Mouse (Mus musculus) left cerebral cortex, adult 2 months (tissue): ENCODE measurements at regions not wholly inside any gene's neighbourhood (a gene's known extent, or its start where the extent isn't known, plus 50 kb on each side); places are given as distances from the start of the nearest gene placed in this dataset.
A peak's percentile ranks its signal among the peaks of the same experiment; 100 is the strongest.

Source experiments
- DNase-seq, 2 experiments: peaks; one replicate each; pipeline ENCODE4 v3.0.0; 2021 to 2022; ENCODE audit warnings: low spot score in 2 of 2, mixed read lengths in 1 of 2; ENCODE audit errors: extremely low spot score in 1 of 2
- H3K27ac ChIP-seq: fragments of 200-600 bp; 2 replicates; pipeline ENCODE4 v1.8.1; 2022
- H3K4me3 ChIP-seq: fragments of 200-600 bp; 2 replicates; pipeline ENCODE4 v1.8.1; 2022
- CTCF ChIP-seq: fragments of 200-600 bp; IDR thresholded peaks from 2 replicates; pipeline ENCODE4 v1.8.1; 2022; ENCODE audit warnings: antibody characterized with exemption, mild to moderate bottlenecking, moderate library complexity
- intact Hi-C: fragments of 180-260 bp; cut with DNase I; formaldehyde crosslinking; loops from one replicate; pipeline ENCODE4 v1.15.1; 2025

GRCm38 (mm10) chr1:81587780-81588307 is 511.1 kb downstream of the Nyap2 start:
- intact Hi-C loops: no loop called here
- no peak for DNase-seq
- Histone ChIP-seq H3K4me3 (no peak overlapping the region), H3K27ac (no peak overlapping the region)
- no peak for TF ChIP-seq CTCF

- Histone ChIP-seq H3K4me3 (no peak overlapping the region), H3K27ac (no peak overlapping the region)
- no peak for DNase-seq
- peak; percentile 3; the same call in 1 of the 2 replicates for TF ChIP-seq CTCF
- intact Hi-C loops: no loop called here
Measured at GRCm38 (mm10) chr1:81591623-81592022, 514.9 kb downstream of the Nyap2 start.

GRCm38 (mm10) chr1:81593280-81594182 is 516.8 kb downstream of the Nyap2 start:
- no peak; the same call in 1 of the 2 replicates for TF ChIP-seq CTCF
- intact Hi-C loops: loop anchor here (2.0 kb wide), 1 partner anchor 697 kb away; the partner anchor contains the start of gene Irs1
- Histone ChIP-seq H3K4me3 (peak overlapping the region; percentile 53), H3K27ac (peak overlapping the region; percentile 75)
- DNase-seq: peak; percentile 31 to 62

- H3K27ac ChIP-seq: peak overlapping the region; percentile 75; the same call in 1 of the 2 replicates
- no peak for TF ChIP-seq CTCF
- H3K4me3 ChIP-seq: peak overlapping the region; percentile 53
- intact Hi-C loops: loop anchor here (2.0 kb wide), 1 partner anchor 697 kb away; the partner anchor contains the start of gene Irs1
- no peak for DNase-seq
Measured at GRCm38 (mm10) chr1:81594183-81594515, 517.4 kb downstream of the Nyap2 start.

- no peak for DNase-seq
- no peak overlapping the region for H3K27ac ChIP-seq
- intact Hi-C loops: loop anchor here (2.0 kb wide), 1 partner anchor 696 kb away; the partner anchor contains the start of gene Irs1
- no peak for TF ChIP-seq CTCF
- no peak overlapping the region for H3K4me3 ChIP-seq
Measured at GRCm38 (mm10) chr1:81594606-81595005, 517.9 kb downstream of the Nyap2 start.

GRCm38 (mm10) chr1:81608772-81609171 is 532.0 kb downstream of the Nyap2 start:
- intact Hi-C loops: no loop called here
- DNase-seq: no peak
- TF ChIP-seq CTCF: no peak

GRCm38 (mm10) chr1:81618880-81619279 is 542.1 kb downstream of the Nyap2 start:
- DNase-seq: no peak
- Histone ChIP-seq H3K4me3 (no peak overlapping the region), H3K27ac (no peak overlapping the region)
- intact Hi-C loops: no loop called here
- TF ChIP-seq CTCF: no peak

More at GRCm38 (mm10) chr1:81608772-81609171, 532.0 kb downstream of the Nyap2 start:
- Histone ChIP-seq H3K4me3 (no peak overlapping the region), H3K27ac (no peak overlapping the region)

- no peak for DNase-seq
- TF ChIP-seq CTCF: no peak
- intact Hi-C loops: no loop called here
- no peak overlapping the region for H3K4me3 ChIP-seq
- H3K27ac ChIP-seq: no peak overlapping the region
Measured at GRCm38 (mm10) chr1:81624141-81624540, 547.4 kb downstream of the Nyap2 start.

GRCm38 (mm10) chr1:81632704-81633103 is 556.0 kb downstream of the Nyap2 start:
- Histone ChIP-seq H3K4me3 (no peak overlapping the region), H3K27ac (no peak overlapping the region)
- no peak for DNase-seq
- TF ChIP-seq CTCF: no peak
- intact Hi-C loops: no loop called here

- DNase-seq: no peak
- no peak for TF ChIP-seq CTCF
- no peak overlapping the region for H3K27ac ChIP-seq
- H3K4me3 ChIP-seq: no peak overlapping the region
- intact Hi-C loops: no loop called here
Measured at GRCm38 (mm10) chr1:81637357-81637756, 560.6 kb downstream of the Nyap2 start.

- no peak for TF ChIP-seq CTCF
- no peak overlapping the region for H3K4me3 ChIP-seq
- intact Hi-C loops: no loop called here
- H3K27ac ChIP-seq: no peak overlapping the region
- no peak for DNase-seq
Measured at GRCm38 (mm10) chr1:81652990-81653717, 576.4 kb downstream of the Nyap2 start.

GRCm38 (mm10) chr1:81661245-81661644 is 571.7 kb upstream of the Gm9747 start:
- intact Hi-C loops: no loop called here
- Histone ChIP-seq H3K4me3 (no peak overlapping the region), H3K27ac (no peak overlapping the region)
- TF ChIP-seq CTCF: no peak
- DNase-seq: no peak
